Mouse (Mus musculus) midbrain, embryonic 16.5 days (tissue): ENCODE measurements around the gene Btnl2. TPM values are rescaled to one million over a fixed set of nuclear protein-coding genes. Genes with fewer than 3 reads are reported as not detected.
"Not testable (repeated sequence)": the region's sequence is repeated elsewhere in the genome, so short reads cannot be mapped to it uniquely, and the experiment has no call there.

Source experiments
- ATAC-seq: fragments of 200-750 bp; cut with Nextera tagmentation; 2 replicates; pipeline ENCODE4 v1.8.0; 2017; ENCODE audit warnings: moderate TSS enrichment
- H3K27ac ChIP-seq: fragments of 300-500 bp; sonication (generic); 2 replicates; pipeline ENCODE4 v1.5.1; 2014; ENCODE audit warnings: mild to moderate bottlenecking, low read length, mixed read lengths
- H3K27me3 ChIP-seq: fragments of 300-500 bp; sonication (generic); 2 replicates; pipeline ENCODE4 v1.6.1; 2014; ENCODE audit warnings: low read depth, low read length, mixed read lengths; ENCODE audit not compliant: control insufficient read depth, insufficient read depth
- H3K36me3 ChIP-seq: fragments of 300-500 bp; sonication (generic); 2 replicates; pipeline ENCODE4 v1.6.1; 2014; ENCODE audit warnings: mild to moderate bottlenecking, low read length, moderate library complexity, mixed read lengths; ENCODE audit not compliant: control insufficient read depth, insufficient read depth
- H3K4me1 ChIP-seq: fragments of 300-500 bp; sonication (generic); 2 replicates; pipeline ENCODE4 v1.6.1; 2014; ENCODE audit warnings: mild to moderate bottlenecking, low read length, mixed read lengths; ENCODE audit not compliant: control insufficient read depth, insufficient read depth
- H3K4me2 ChIP-seq: fragments of 300-500 bp; sonication (generic); 2 replicates; pipeline ENCODE4 v1.6.1; 2014; ENCODE audit warnings: mild to moderate bottlenecking, low read length, mixed read lengths
- H3K4me3 ChIP-seq: fragments of 300-500 bp; sonication (generic); 2 replicates; pipeline ENCODE4 v1.5.1; 2014; ENCODE audit warnings: low read depth, mild to moderate bottlenecking, low read length, moderate library complexity, mixed read lengths
- H3K9ac ChIP-seq: fragments of 300-500 bp; sonication (generic); 2 replicates; pipeline ENCODE4 v1.6.1; 2014; ENCODE audit warnings: low read depth, low read length, mixed read lengths
- H3K9me3 ChIP-seq: fragments of 300-500 bp; sonication (generic); replicated peaks from 2 replicates; pipeline ENCODE4 v1.6.1; 2014; ENCODE audit warnings: mild to moderate bottlenecking, low read length, mixed read lengths; ENCODE audit not compliant: control insufficient read depth, poor library complexity, severe bottlenecking
- WGBS: fragments of 180-500 bp; shearing (Covaris S2); extraction: QIAGEN DNeasy Blood & Tissue Kit; methylation state at CpG from one replicate; pipeline ENCODE4 v1.1.7; 2014; 5-methylcytosine and 5-hydroxymethylcytosine counted together
- polyA plus RNA-seq: library from polyadenylated mRNA; unstranded; fragments of >200 nt; fragmentation: Nextera tagmentation; extraction: Ambion mirVana; gene quantifications from 2 replicates; pipeline ENCODE4 v1.2.1, GENCODE M21; 2015

Btnl2 gene
- 0.06 TPM in 1 of 2 replicates, not detected in the other for polyA plus RNA-seq

GRCm38 (mm10) chr17:34354539-34354938 is at the start of gene Btnl2:
Gene Btnl2, plus strand, starts transcription at chr17:34354822.
- no peaks in the 10 kb centered on the region for H3K9me3 ChIP-seq
- no peak within 1 kb of the TSS for H3K9ac ChIP-seq
- no peaks in the 10 kb centered on the region for H3K4me1 ChIP-seq
- H3K4me2 ChIP-seq, result no peak within 1 kb of the TSS
- no peaks in the 10 kb centered on the region for H3K36me3 ChIP-seq
- ATAC-seq, result no peak
- no peaks in the 10 kb centered on the region for H3K27me3 ChIP-seq
- H3K4me3 ChIP-seq, result no peak within 1 kb of the TSS
- no peak within 1 kb of the TSS for H3K27ac ChIP-seq
- 87% methylated on average over 5 of the region's 5 CpGs for WGBS

GRCm38 (mm10) chr17:34305380-34306030 is 49.1 kb upstream of the Btnl2 start, which contains the start of gene H2-Eb1:
Gene H2-Eb1, plus strand, starts transcription at chr17:34305867.
- Histone ChIP-seq H3K4me1 (0 out of 2 replicates have a peak, but pooled peaks cover 3% of the 10 kb centered on the region), H3K9me3 (no peaks in the 10 kb centered on the region), H3K4me3 (no peak within 1 kb of the TSS), H3K36me3 (no peaks in the 10 kb centered on the region), H3K27me3 (no peaks in the 10 kb centered on the region), H3K4me2 (no peak within 1 kb of the TSS), H3K9ac (no peak within 1 kb of the TSS), H3K27ac (no peak within 1 kb of the TSS)
- peak; percentile 81 for ATAC-seq

DNA sequence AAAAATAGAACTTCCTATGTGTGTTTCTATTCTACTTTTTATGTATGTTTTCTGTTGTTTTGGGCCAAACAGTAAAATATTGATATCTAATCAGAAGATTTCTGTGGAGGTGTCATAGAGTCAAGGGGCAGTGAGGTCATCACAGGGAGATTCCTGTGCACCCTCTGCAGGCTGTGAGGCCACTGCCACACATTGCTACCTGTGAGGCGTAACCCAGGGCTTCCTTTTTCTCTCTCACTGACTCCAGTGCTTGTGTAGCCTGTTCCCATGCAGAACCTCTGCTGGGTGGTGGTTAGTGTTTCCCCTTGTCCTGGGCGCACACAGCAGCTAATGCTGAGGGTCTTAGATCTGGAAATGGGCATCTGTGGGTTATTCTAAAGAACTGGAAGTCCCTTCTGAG is 48.2 kb upstream of the Btnl2 start:
- 93% methylated on average over 2 of the region's 2 CpGs for WGBS

DNA sequence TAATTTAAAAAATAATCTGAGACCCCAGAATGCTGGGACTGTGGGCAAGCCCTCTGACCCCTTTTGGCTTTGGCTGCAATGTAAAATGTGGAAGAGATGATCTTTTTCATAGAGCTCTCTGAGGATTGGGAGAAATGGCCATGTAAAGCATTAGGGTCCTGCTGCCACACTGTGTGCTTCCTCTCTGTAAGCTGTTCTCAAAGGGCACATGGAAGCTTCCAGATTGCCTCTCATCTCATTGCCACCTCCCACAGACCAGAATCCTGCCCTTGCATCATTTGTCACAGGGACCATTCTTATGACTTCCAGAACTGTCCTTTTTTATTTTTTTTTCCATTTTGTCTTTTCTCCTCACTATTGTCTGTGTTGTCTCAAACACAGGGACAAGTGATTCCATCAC is 47.4 kb upstream of the Btnl2 start:
- ATAC-seq, result no peak
- 0 out of 2 replicates have a peak, but pooled peaks cover 3% of the 10 kb centered on the region for H3K4me1 ChIP-seq

More for the DNA sequence above, 48.2 kb upstream of the Btnl2 start:
- Histone ChIP-seq H3K4me3 (no peak overlapping the region), H3K9me3 (no peaks in the 10 kb centered on the region), H3K4me2 (no peak overlapping the region), H3K9ac (no peak overlapping the region), H3K27ac (no peak overlapping the region), H3K36me3 (no peaks in the 10 kb centered on the region), H3K27me3 (no peaks in the 10 kb centered on the region), H3K4me1 (0 out of 2 replicates have a peak, but pooled peaks cover 3% of the 10 kb centered on the region)
- no peak for ATAC-seq

DNA sequence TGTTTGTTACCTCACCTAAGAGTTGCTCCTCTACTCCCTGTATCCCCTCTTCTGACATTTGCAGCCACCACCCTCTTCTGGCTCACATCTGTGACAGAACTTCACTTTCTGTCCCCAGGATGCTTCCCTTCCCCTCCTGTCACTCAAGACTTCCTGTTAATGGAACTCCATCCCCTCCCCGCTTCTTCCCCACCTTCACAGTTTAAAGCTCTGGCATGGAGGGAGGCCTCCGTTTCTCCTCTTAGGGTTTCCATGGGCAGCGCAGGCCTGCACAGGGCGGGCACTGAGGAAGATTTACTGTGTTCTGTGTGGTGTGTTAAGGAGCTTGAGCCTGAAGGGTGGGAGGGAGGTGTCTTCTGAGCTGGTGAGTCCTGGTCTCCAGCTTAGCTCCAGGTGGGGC is 46.5 kb upstream of the Btnl2 start:
- H3K27ac ChIP-seq, result no peak overlapping the region
- WGBS, result 86% methylated on average over 4 of the region's 4 CpGs

More for the DNA sequence above, 47.4 kb upstream of the Btnl2 start:
- Histone ChIP-seq H3K27me3 (no peaks in the 10 kb centered on the region), H3K36me3 (no peaks in the 10 kb centered on the region), H3K4me2 (no peak overlapping the region), H3K9ac (no peak overlapping the region), H3K27ac (no peak overlapping the region), H3K4me3 (no peak overlapping the region), H3K9me3 (no peaks in the 10 kb centered on the region)

DNA sequence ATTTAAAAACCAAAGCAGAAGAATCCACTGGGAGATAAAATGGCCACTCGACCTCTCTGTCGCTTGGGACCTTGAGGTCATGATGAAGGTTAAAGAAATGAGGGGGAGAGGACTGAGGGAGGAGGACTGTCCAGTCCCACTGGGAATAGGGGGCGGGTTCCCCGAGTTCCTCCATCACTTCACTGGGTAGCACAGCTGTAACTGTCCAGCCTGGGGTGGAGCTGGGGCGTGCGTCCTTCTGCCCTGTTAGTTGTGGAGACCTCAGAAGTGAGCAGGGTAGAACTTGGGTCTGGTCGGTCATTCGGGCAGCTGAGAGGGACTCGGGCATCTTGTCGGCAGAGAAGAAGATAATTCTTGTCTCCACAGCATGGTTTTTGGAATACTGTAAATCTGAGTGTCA is 45.4 kb upstream of the Btnl2 start:
- peak overlapping the region; percentile 77 for H3K4me2 ChIP-seq
- H3K9me3 ChIP-seq, result no peaks in the 10 kb centered on the region
- peak; percentile 64 for ATAC-seq
- 26% methylated on average over 10 of the region's 10 CpGs for WGBS
- H3K27ac ChIP-seq, result peak overlapping the region; percentile 81
- H3K4me1 ChIP-seq, result 0 out of 2 replicates have a peak, but pooled peaks cover 3% of the 10 kb centered on the region
- peak overlapping the region; percentile 66 for H3K4me3 ChIP-seq
- no peaks in the 10 kb centered on the region for H3K36me3 ChIP-seq
- H3K27me3 ChIP-seq, result no peaks in the 10 kb centered on the region
- peak overlapping the region; percentile 81 for H3K9ac ChIP-seq

More for the DNA sequence above, 46.5 kb upstream of the Btnl2 start:
- 0 out of 2 replicates have a peak, but pooled peaks cover 3% of the 10 kb centered on the region for H3K4me1 ChIP-seq
- no peak for ATAC-seq
- H3K27me3 ChIP-seq, result no peaks in the 10 kb centered on the region
- no peak overlapping the region for H3K9ac ChIP-seq
- H3K4me3 ChIP-seq, result no peak overlapping the region
- H3K36me3 ChIP-seq, result no peaks in the 10 kb centered on the region
- no peak overlapping the region for H3K4me2 ChIP-seq
- H3K9me3 ChIP-seq, result no peaks in the 10 kb centered on the region

GRCm38 (mm10) chr17:34309683-34310385 is 44.8 kb upstream of the Btnl2 start:
- Histone ChIP-seq H3K4me2 (peak overlapping the region; percentile 77), H3K27me3 (no peaks in the 10 kb centered on the region), H3K4me3 (peak overlapping the region; percentile 66), H3K4me1 (0 out of 2 replicates have a peak, but pooled peaks cover 3% of the 10 kb centered on the region), H3K9ac (peak overlapping the region; percentile 81), H3K27ac (peak overlapping the region; percentile 81), H3K36me3 (no peaks in the 10 kb centered on the region), H3K9me3 (no peaks in the 10 kb centered on the region)
- WGBS, result 21% methylated on average over 38 of the region's 38 CpGs
- peak; percentile 90 for ATAC-seq

DNA sequence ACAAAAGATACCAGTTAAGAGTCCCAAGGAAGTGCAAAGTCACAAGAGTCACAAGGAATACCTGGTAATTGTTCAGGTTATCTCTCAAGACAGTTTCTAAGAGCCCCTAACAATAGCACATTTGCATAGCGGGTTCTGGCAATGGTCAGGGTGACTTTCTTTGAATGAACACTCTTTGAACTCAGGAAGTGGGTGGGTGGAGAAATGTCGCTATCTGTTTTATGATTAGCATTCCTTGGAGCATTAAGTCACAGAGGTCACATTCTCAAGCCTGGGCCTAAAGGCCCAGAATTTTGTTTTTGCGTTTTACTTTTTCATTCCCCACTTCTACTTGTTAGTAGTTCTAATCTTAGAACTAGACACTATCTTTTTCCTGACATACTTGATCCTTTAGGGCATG is 44.1 kb upstream of the Btnl2 start:
- H3K9ac ChIP-seq, H3K9me3 ChIP-seq, H3K4me3 ChIP-seq, H3K27me3 ChIP-seq, H3K4me1 ChIP-seq, ATAC-seq, H3K4me2 ChIP-seq, H3K27ac ChIP-seq, H3K36me3 ChIP-seq: not testable (repeated sequence)
- WGBS, result 91% methylated on average over 3 of the region's 3 CpGs

DNA sequence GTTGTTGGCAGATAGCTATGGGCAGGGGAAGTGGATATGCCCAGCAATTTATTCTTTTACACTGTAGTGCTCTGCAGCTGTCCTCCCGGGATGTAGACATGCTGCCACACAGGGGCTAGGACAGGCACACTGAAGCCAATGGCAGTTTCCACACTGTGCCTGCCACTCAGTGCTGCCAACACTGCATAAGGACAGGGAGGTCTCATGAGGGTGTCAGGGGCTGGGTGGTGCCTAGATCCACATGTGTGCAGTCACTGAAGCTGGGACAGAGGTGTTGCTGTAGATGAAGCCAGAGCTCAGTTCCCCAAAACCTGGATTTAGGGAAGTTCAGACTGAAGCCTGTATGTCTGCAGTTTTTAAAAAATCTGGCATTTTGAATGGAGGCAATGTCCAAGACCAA is 42.4 kb upstream of the Btnl2 start:
- Histone ChIP-seq H3K4me2 (no peak overlapping the region), H3K27ac (no peak overlapping the region), H3K36me3 (no peaks in the 10 kb centered on the region), H3K4me3 (no peak overlapping the region), H3K4me1 (0 out of 2 replicates have a peak, but pooled peaks cover 3% of the 10 kb centered on the region), H3K27me3 (no peaks in the 10 kb centered on the region), H3K9ac (no peak overlapping the region), H3K9me3 (no peaks in the 10 kb centered on the region)
- WGBS, result 77% methylated on average over 1 of the region's 1 CpGs
- ATAC-seq, result no peak
